Mouse (Mus musculus) kidney, adult 2 months (tissue): ENCODE measurements around the gene Sec14l3. TPM values are rescaled to one million over a fixed set of nuclear protein-coding genes. Genes with fewer than 3 reads are reported as not detected.

Experiments used
- DNase-seq: peaks from one replicate; pipeline ENCODE4 v3.0.0; 2021
- H3K27ac ChIP-seq: fragments of 200-500 bp; 2 replicates; pipeline ENCODE4 v1.5.1; 2012; ENCODE audit warnings: low read depth, low read length, control low read depth, inconsistent platforms; ENCODE audit not compliant: insufficient read depth
- H3K27me3 ChIP-seq: fragments of 200-500 bp; replicated peaks from 2 replicates; pipeline ENCODE4 v1.6.1; 2012; ENCODE audit warnings: mild to moderate bottlenecking, moderate library complexity, low read length, inconsistent platforms; ENCODE audit not compliant: control insufficient read depth, insufficient read depth
- H3K36me3 ChIP-seq: fragments of 200-500 bp; 2 replicates; pipeline ENCODE4 v1.6.1; 2012; ENCODE audit warnings: mild to moderate bottlenecking, moderate library complexity, low read length, inconsistent platforms; ENCODE audit not compliant: control insufficient read depth, insufficient read depth
- H3K4me1 ChIP-seq: fragments of 200-500 bp; 2 replicates; pipeline ENCODE4 v1.6.1; 2011; ENCODE audit warnings: low read length; ENCODE audit not compliant: control insufficient read depth, insufficient read depth
- H3K4me3 ChIP-seq: fragments of 200-500 bp; 2 replicates; pipeline ENCODE4 v1.5.1; 2011; ENCODE audit warnings: mild to moderate bottlenecking, low read depth, low read length, control low read depth; ENCODE audit not compliant: insufficient read depth
- CTCF ChIP-seq: fragments of 200-500 bp; conservative IDR thresholded peaks from 2 replicates; pipeline ENCODE4 v1.5.1; 2011; ENCODE audit warnings: low read depth, mild to moderate bottlenecking, control low read depth, low read length, moderate library complexity, mixed read lengths; ENCODE audit not compliant: insufficient read depth, insufficient read length
- POLR2A ChIP-seq: fragments of 200-500 bp; IDR thresholded peaks from one replicate; pipeline ENCODE4 v1.6.1; 2011; ENCODE audit warnings: low read depth, low read length, control low read depth
- WGBS: fragments of 180-500 bp; shearing (Covaris S2); methylation state at CpG from one replicate; pipeline ENCODE4 v1.1.7; 2018; 5-methylcytosine and 5-hydroxymethylcytosine counted together
- polyA plus RNA-seq: library from polyadenylated mRNA; depleted of rRNA; stranded (reverse); fragments of >200 nt; gene quantifications from 2 replicates; pipeline ENCODE4 v1.2.3, GENCODE M21; 2012; rRNA removed

The Sec14l3 gene
- polyA plus RNA-seq, 1 experiment = 8.8 TPM

GRCm38 (mm10) chr11:4121691-4122090 lies 57.0 kb downstream of the Sec14l3 start:
- no peak overlapping the region for H3K27ac ChIP-seq

GRCm38 (mm10) chr11:4122226-4122625 lies 57.6 kb downstream of the Sec14l3 start:
- WGBS = 71% methylated on average over 5 of the region's 5 CpGs
- Histone ChIP-seq H3K4me1 (no peaks in the 10 kb centered on the region), H3K27ac (no peak overlapping the region), H3K27me3 (no peaks in the 10 kb centered on the region), H3K4me3 (no peak overlapping the region), H3K36me3 (no peaks in the 10 kb centered on the region)
- TF ChIP-seq POLR2A (no peak), CTCF (no peak)
- no peak for DNase-seq

More at GRCm38 (mm10) chr11:4121691-4122090, 57.0 kb downstream of the Sec14l3 start:
- TF ChIP-seq CTCF (no peak), POLR2A (no peak)
- no peaks in the 10 kb centered on the region for H3K4me1 ChIP-seq
- H3K36me3 ChIP-seq = no peaks in the 10 kb centered on the region
- no peaks in the 10 kb centered on the region for H3K27me3 ChIP-seq
- no peak for DNase-seq
- WGBS = 92% methylated on average over 3 of the region's 3 CpGs
- no peak overlapping the region for H3K4me3 ChIP-seq

- TF ChIP-seq POLR2A (no peak), CTCF (no peak)
- no peak within 1 kb of the TSS for H3K4me3 ChIP-seq
- no peaks in the 10 kb centered on the region for H3K4me1 ChIP-seq
- WGBS = 80% methylated on average over 10 of the region's 10 CpGs
- no peak within 1 kb of the TSS for H3K27ac ChIP-seq
- no peak for DNase-seq
- H3K27me3 ChIP-seq = no peaks in the 10 kb centered on the region
- H3K36me3 ChIP-seq = no peaks in the 10 kb centered on the region
Observed at GRCm38 (mm10) chr11:4122742-4123579, 58.3 kb downstream of the Sec14l3 start, which contains the start of gene Sec14l2. Sec14l2 (minus strand) TSS chr11:4123415.

- DNase-seq = peak; percentile 42
- H3K36me3 ChIP-seq = no peaks in the 10 kb centered on the region
- no peaks in the 10 kb centered on the region for H3K27me3 ChIP-seq
- no peaks in the 10 kb centered on the region for H3K4me1 ChIP-seq
- WGBS = 57% methylated on average over 5 of the region's 5 CpGs
- H3K27ac ChIP-seq = no peak overlapping the region
- no peak overlapping the region for H3K4me3 ChIP-seq
- TF ChIP-seq POLR2A (no peak), CTCF (peak; percentile 89)
Observed at GRCm38 (mm10) chr11:4123922-4124321, 59.3 kb downstream of the Sec14l3 start.

- Histone ChIP-seq H3K27ac (no peak overlapping the region), H3K4me1 (no peaks in the 10 kb centered on the region), H3K36me3 (no peaks in the 10 kb centered on the region), H3K27me3 (no peaks in the 10 kb centered on the region), H3K4me3 (no peak overlapping the region)
- DNase-seq = no peak
- WGBS = 93% methylated on average over 1 of the region's 1 CpGs
- TF ChIP-seq POLR2A (no peak), CTCF (no peak)
Observed at GRCm38 (mm10) chr11:4127059-4127458, 62.4 kb downstream of the Sec14l3 start.

Other genes starting within 250 kb of the Sec14l3 start
- gene Osbp2, start 200.9 kb upstream of the Sec14l3 start, polyA plus RNA-seq = 3.3 and 4.5 TPM in 2 replicates
- gene 4921536K21Rik, start 169.7 kb upstream of the Sec14l3 start, polyA plus RNA-seq = 0.83 and 1.1 TPM in 2 replicates
- gene Dusp18, start 169.6 kb upstream of the Sec14l3 start, polyA plus RNA-seq = 7.0 and 7.1 TPM in 2 replicates
- gene Slc35e4, start 150.2 kb upstream of the Sec14l3 start, polyA plus RNA-seq = 8.1 and 10.6 TPM in 2 replicates
- 2,179 and 2,584 TPM in 2 replicates for gene Tcn2, start 132.7 kb upstream of the Sec14l3 start, polyA plus RNA-seq
- 33.3 and 33.8 TPM in 2 replicates for gene Pes1, start 100.9 kb upstream of the Sec14l3 start, polyA plus RNA-seq
- gene 4930556J24Rik, start 88.1 kb upstream of the Sec14l3 start, polyA plus RNA-seq = 0.34 and 0.73 TPM in 2 replicates
- 71.7 and 91.3 TPM in 2 replicates for gene Gal3st1, start 81.2 kb upstream of the Sec14l3 start, polyA plus RNA-seq
- gene Sec14l4, start 33.4 kb upstream of the Sec14l3 start, polyA plus RNA-seq = 0.36 and 0.39 TPM in 2 replicates
- gene Mtfp1, start 30.6 kb downstream of the Sec14l3 start, polyA plus RNA-seq = 30.1 and 31.2 TPM in 2 replicates
- 1.5 and 1.8 TPM in 2 replicates for gene Sec14l2, start 58.6 kb downstream of the Sec14l3 start, polyA plus RNA-seq
- 25.2 and 26.7 TPM in 2 replicates for gene Rnf215, start 70.4 kb downstream of the Sec14l3 start, polyA plus RNA-seq
- gene Ccdc157, start 95.5 kb downstream of the Sec14l3 start, polyA plus RNA-seq = 9.6 and 12.1 TPM in 2 replicates
- 21.0 and 21.1 TPM in 2 replicates for gene Sf3a1, start 95.5 kb downstream of the Sec14l3 start, polyA plus RNA-seq
- gene Tbc1d10a, start 121.9 kb downstream of the Sec14l3 start, polyA plus RNA-seq = 91.4 and 115 TPM in 2 replicates
- gene Castor1, start 153.4 kb downstream of the Sec14l3 start, polyA plus RNA-seq = 15.8 and 16.3 TPM in 2 replicates
- gene Osm, start 171.6 kb downstream of the Sec14l3 start, polyA plus RNA-seq = 0.07 and 0.20 TPM in 2 replicates
- 0.56 and 0.67 TPM in 2 replicates for gene Lif, start 192.7 kb downstream of the Sec14l3 start, polyA plus RNA-seq